Mouse (Mus musculus) stomach, embryonic 16.5 days (tissue): ENCODE results near the gene Plac8. TPM values are rescaled to one million over a fixed set of nuclear protein-coding genes. Genes with fewer than 3 reads are reported as not detected.

Source experiments
- ATAC-seq: fragments of 200-750 bp; cut with Nextera tagmentation; 2 replicates; pipeline ENCODE4 v1.8.0; 2017; ENCODE audit warnings: moderate number of reproducible peaks, moderate TSS enrichment; ENCODE audit not compliant: insufficient read depth, low FRiP score
- H3K27ac ChIP-seq: fragments of 300-500 bp; sonication (generic); 2 replicates; pipeline ENCODE4 v1.5.1; 2014; ENCODE audit warnings: low read length
- H3K27me3 ChIP-seq: fragments of 300-500 bp; sonication (generic); 2 replicates; pipeline ENCODE4 v1.6.1; 2014; ENCODE audit warnings: low read length, control low read depth, mixed read lengths; ENCODE audit not compliant: control insufficient read depth, insufficient read depth
- H3K36me3 ChIP-seq: fragments of 300-500 bp; sonication (generic); 2 replicates; pipeline ENCODE4 v1.6.1; 2014; ENCODE audit warnings: low read length; ENCODE audit not compliant: control insufficient read depth, insufficient read depth
- H3K4me1 ChIP-seq: fragments of 300-500 bp; sonication (generic); 2 replicates; pipeline ENCODE4 v1.6.1; 2014; ENCODE audit warnings: low read length, control low read depth, mixed read lengths; ENCODE audit not compliant: control insufficient read depth, insufficient read depth
- H3K4me2 ChIP-seq: fragments of 300-500 bp; sonication (generic); 2 replicates; pipeline ENCODE4 v1.6.1; 2014; ENCODE audit warnings: low read depth, low read length, mixed read lengths
- H3K4me3 ChIP-seq: fragments of 300-500 bp; sonication (generic); replicated peaks from 2 replicates; pipeline ENCODE4 v1.5.1; 2014; ENCODE audit warnings: mild to moderate bottlenecking, low read length
- H3K9ac ChIP-seq: fragments of 300-500 bp; sonication (generic); 2 replicates; pipeline ENCODE4 v1.6.1; 2014; ENCODE audit warnings: low read length
- H3K9me3 ChIP-seq: fragments of 300-500 bp; sonication (generic); replicated peaks from 2 replicates; pipeline ENCODE4 v1.6.1; 2016; ENCODE audit warnings: low read length, control low read depth; ENCODE audit not compliant: control insufficient read depth
- WGBS: fragments of 180-500 bp; shearing (Covaris S2); extraction: QIAGEN DNeasy Blood & Tissue Kit; methylation state at CpG from one replicate; pipeline ENCODE4 v1.1.7; 2014; 5-methylcytosine and 5-hydroxymethylcytosine counted together
- polyA plus RNA-seq: library from polyadenylated mRNA; unstranded; fragments of >200 nt; fragmentation: Nextera tagmentation; extraction: Ambion mirVana; gene quantifications from 2 replicates; pipeline ENCODE4 v1.2.1, GENCODE M21; 2015

Plac8 gene
- polyA plus RNA-seq, 1 experiment from 2014 or later: 226 TPM

DNA sequence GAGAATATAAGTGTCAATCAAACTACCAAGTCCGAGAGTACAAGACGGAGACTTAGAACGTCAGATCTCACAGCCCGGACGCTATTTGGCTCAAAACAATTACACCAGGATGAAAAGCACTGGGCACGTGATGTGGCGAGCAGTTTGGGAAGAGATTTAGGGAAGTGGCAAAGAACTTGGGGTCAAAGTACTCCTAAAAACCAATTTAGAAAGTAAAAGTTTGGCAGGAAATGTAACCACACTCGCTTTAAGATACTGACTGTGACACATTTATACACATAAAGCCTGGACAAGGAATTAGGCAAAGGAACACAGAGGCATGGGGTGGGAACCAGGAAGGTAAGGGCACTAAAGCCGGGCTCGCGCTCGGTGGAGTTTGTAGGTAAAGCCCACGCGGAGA is 15.0 kb downstream of the Plac8 start:
- Histone ChIP-seq H3K36me3 (no peaks in the 10 kb centered on the region), H3K4me1 (peaks cover 7% of the 10 kb centered on the region; the same call in 1 of the 2 replicates), H3K4me3 (no peak overlapping the region), H3K9me3 (no peaks in the 10 kb centered on the region), H3K4me2 (no peak overlapping the region), H3K9ac (no peak overlapping the region), H3K27ac (no peak overlapping the region), H3K27me3 (no peaks in the 10 kb centered on the region)
- ATAC-seq: no peak
- 74% methylated on average over 14 of the region's 14 CpGs for WGBS

DNA sequence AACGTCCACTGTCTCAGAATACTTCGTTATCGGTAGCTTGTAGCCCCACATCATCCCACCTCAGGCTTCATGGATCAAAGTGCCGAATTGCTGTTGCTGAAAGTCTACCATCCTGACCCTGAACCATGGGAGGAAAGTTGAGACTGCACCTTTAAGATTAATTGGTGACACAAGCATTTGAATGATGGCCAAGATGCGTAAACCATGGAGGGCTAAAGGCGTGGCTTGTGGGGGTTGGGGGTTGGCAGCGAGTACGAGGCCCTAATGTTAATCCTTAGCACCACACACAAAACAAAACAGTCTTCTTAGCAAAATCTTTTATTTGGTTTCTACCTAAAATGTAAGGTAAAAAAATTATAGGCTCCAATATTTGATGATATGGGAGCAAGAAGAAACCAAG is 18.6 kb downstream of the Plac8 start:
- H3K36me3 ChIP-seq: 0 out of 2 replicates have a peak, but pooled peaks cover 8% of the 10 kb centered on the region
- peaks cover 13% of the 10 kb centered on the region; the same call in 1 of the 2 replicates for H3K4me1 ChIP-seq
- H3K4me3 ChIP-seq: no peak overlapping the region
- H3K9me3 ChIP-seq: no peaks in the 10 kb centered on the region
- WGBS: 39% methylated on average over 8 of the region's 8 CpGs
- no peak overlapping the region for H3K27ac ChIP-seq
- H3K9ac ChIP-seq: no peak overlapping the region
- ATAC-seq: no peak
- H3K4me2 ChIP-seq: no peak overlapping the region
- H3K27me3 ChIP-seq: no peaks in the 10 kb centered on the region

DNA sequence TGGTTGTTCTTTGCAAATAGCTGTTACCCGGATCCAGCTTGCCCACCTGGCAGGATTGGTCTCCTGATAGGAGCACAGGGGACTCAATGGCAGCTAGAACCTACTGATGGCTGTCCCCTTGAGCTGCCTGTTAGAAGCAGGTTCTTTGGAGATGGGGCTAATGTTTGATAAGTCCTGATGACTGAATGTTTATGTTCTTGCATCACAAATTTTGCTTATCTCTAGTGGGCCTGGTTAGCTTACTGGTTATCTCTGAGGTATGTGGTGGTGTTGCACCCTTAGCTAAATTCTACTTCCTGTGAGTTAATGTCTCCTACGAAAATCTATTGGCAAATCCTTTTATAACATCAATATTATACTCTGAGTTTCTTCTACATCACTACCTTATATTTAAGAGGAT is 20.1 kb downstream of the Plac8 start:
- H3K4me3 ChIP-seq: no peak overlapping the region
- no peaks in the 10 kb centered on the region for H3K9me3 ChIP-seq
- no peak for ATAC-seq
- H3K27ac ChIP-seq: no peak overlapping the region
- H3K4me1 ChIP-seq: peaks cover 13% of the 10 kb centered on the region; the same call in 1 of the 2 replicates
- no peak overlapping the region for H3K9ac ChIP-seq
- no peaks in the 10 kb centered on the region for H3K27me3 ChIP-seq
- WGBS: 64% methylated on average over 2 of the region's 2 CpGs
- peaks cover 11% of the 10 kb centered on the region; the same call in 1 of the 2 replicates for H3K36me3 ChIP-seq
- no peak overlapping the region for H3K4me2 ChIP-seq

DNA sequence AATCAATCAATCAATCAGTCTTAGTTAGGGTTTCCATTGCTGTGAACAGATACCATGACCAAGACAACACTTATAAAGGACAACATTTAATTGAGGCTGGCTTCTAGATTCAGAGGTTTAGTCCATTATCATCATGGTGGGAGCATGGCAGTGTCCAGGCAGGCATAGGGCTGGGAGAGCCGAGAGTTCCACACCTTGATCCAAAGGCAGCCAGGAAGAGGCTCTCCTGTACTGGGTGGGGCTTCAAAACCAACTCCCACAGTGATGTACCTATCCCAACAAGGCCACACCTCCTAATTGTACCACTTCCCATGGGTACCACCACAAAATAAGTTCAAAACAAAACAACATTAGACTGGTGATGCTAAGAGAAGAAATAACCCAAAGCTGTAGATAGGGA is 21.9 kb downstream of the Plac8 start:
- no peaks in the 10 kb centered on the region for H3K27me3 ChIP-seq
- H3K4me1 ChIP-seq: peaks cover 13% of the 10 kb centered on the region; the same call in 1 of the 2 replicates
- ATAC-seq: no peak
- H3K9me3 ChIP-seq: no peaks in the 10 kb centered on the region
- H3K9ac ChIP-seq: no peak overlapping the region
- H3K27ac ChIP-seq: no peak overlapping the region
- peaks cover 16% of the 10 kb centered on the region; the same call in 1 of the 2 replicates for H3K36me3 ChIP-seq
- H3K4me3 ChIP-seq: no peak overlapping the region
- no peak overlapping the region for H3K4me2 ChIP-seq
- WGBS: 85% methylated on average over 1 of the region's 1 CpGs

DNA sequence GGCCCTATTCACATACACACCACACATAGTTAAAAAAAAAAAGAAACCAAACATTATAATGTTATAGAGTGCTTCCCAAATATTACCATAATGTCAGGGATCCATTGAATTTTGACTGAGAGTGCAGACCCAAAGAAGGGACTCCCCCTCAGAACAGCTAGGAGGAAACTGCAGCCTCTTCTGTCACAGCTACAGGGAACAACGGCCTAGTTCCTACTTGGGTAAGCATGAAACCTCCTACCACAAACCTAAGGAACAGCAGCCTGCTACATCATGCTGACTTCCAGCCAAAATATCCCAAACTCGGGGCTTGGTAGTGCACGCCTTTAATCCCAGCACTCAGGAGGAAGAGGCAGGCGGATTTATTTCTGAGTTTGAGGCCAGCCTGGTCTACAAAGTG is 22.7 kb downstream of the Plac8 start:
- ATAC-seq: no peak
- Histone ChIP-seq H3K4me2 (no peak overlapping the region), H3K27ac (peak overlapping the region; percentile 19; the same call in 1 of the 2 replicates), H3K4me3 (no peak overlapping the region), H3K9ac (no peak overlapping the region), H3K9me3 (no peaks in the 10 kb centered on the region), H3K36me3 (peaks cover 17% of the 10 kb centered on the region; the same call in 1 of the 2 replicates), H3K4me1 (peaks cover 11% of the 10 kb centered on the region; the same call in 1 of the 2 replicates), H3K27me3 (no peaks in the 10 kb centered on the region)
- 90% methylated on average over 4 of the region's 4 CpGs for WGBS

DNA sequence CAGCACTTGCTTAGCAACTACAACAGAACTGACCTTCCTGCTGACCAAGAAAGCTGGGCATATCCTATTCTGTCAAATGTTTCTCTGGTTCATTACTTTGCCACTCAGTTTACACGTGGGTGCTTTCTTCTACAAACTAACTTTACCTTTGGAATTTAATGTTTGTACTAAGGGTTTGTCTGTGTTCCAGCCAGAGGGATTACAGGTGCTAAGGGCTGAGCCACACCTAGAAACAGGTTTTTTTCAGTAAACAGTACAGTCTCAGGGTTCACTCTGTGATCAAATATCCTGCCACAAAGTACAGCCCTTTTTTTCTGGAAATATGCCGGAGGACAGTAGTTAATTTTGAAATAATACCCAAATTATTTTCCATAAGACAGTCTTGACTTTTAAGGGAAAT is 23.8 kb downstream of the Plac8 start:
- no peaks in the 10 kb centered on the region for H3K27me3 ChIP-seq
- peak; percentile 89 for ATAC-seq
- H3K27ac ChIP-seq: peak overlapping the region; percentile 88
- WGBS: 60% methylated on average over 2 of the region's 2 CpGs
- no peak overlapping the region for H3K9ac ChIP-seq
- no peak overlapping the region for H3K4me3 ChIP-seq
- peaks cover 7% of the 10 kb centered on the region; the same call in 1 of the 2 replicates for H3K4me1 ChIP-seq
- H3K4me2 ChIP-seq: peak overlapping the region; percentile 19; the same call in 1 of the 2 replicates
- no peaks in the 10 kb centered on the region for H3K9me3 ChIP-seq
- H3K36me3 ChIP-seq: peaks cover 17% of the 10 kb centered on the region; the same call in 1 of the 2 replicates

DNA sequence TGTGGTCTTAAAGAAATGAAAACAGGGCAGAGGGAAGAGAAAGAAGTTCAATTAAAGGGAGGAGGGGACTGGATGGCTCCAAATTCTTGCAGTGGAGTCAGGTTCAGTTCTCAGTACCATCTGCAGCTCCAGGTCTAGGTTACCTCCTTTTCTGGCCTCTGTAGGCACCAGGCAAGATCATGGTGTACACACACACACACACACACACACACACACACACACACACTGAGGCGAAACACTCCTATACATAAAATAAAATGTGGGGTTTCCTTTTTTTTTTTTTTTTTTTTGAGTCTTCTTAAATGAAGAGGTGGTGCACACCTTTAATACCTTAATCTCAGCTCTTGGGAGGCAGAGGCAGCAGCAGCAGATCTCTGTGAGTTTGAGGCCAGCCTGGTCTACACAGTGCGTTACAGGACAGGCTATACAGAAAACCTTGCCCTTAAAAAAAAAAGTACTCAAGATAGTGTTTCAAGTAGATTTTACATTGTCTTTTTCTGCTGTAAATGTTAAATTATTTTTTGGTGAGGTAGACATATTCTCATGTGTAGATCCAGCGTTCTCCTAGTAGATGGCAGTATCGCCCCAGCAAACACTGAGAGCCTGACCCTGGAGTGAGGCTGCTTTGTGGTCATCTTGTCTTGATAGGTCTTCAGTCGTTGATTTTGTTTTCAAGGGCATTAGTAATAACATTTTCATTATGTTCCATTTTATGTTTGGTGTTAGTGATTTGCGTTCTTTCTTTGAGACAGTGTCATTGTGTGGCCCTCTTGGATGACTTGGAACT is 25.6 kb downstream of the Plac8 start:
- Histone ChIP-seq H3K4me2 (no peak overlapping the region), H3K4me1 (peaks cover 6% of the 10 kb centered on the region; the same call in 1 of the 2 replicates), H3K9me3 (no peaks in the 10 kb centered on the region), H3K4me3 (no peak overlapping the region), H3K27ac (no peak overlapping the region), H3K36me3 (peaks cover 21% of the 10 kb centered on the region), H3K9ac (no peak overlapping the region), H3K27me3 (no peaks in the 10 kb centered on the region)
- 77% methylated on average over 6 of the region's 6 CpGs for WGBS
- ATAC-seq: no peak

DNA sequence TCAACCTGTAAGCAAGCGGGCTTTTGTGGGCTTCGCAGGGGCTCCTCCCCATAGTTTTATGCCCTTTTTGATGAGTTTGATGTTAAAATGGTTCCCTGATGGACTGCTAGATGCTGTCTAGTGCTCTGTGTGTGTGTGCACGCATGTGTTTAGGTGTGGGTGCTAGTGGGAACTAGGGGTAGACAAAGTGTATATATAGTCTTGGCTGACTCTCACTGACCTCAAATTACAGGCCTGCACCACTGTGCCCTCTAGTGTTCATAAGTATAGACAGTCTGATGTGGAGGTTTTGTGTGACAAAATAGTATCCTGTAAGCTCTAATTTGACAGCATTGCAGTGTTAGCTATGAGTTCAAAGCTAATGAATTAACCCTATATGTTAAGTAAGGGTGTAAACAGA is 35.4 kb downstream of the Plac8 start:
- Histone ChIP-seq H3K9ac (no peak overlapping the region), H3K4me3 (no peak overlapping the region), H3K27ac (no peak overlapping the region), H3K9me3 (no peaks in the 10 kb centered on the region), H3K4me1 (no peaks in the 10 kb centered on the region; the same call in 1 of the 2 replicates), H3K27me3 (no peaks in the 10 kb centered on the region), H3K4me2 (no peak overlapping the region), H3K36me3 (peaks cover 9% of the 10 kb centered on the region)
- no peak for ATAC-seq
- WGBS: 83% methylated on average over 3 of the region's 3 CpGs

DNA sequence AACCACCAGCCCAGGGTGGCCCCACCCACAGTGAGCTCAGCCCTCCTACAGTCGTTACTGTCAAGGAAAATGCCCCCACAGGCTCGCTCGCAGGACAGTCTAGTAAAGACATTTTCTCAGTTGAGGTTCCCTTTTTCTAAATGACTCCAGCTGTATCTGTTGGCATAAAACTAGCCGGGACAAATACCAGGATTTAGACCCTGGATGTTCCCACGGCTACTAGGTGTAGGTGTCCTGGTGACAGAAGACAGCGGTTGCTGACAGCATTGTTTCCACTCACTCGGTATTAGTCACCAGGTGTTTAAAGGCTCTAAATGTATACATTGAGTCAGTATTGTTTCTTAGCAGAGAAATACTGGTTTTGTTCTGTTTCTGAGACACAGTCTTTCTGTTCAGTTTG is 36.2 kb downstream of the Plac8 start:
- peaks cover 9% of the 10 kb centered on the region for H3K36me3 ChIP-seq
- H3K4me3 ChIP-seq: no peak overlapping the region
- no peaks in the 10 kb centered on the region; the same call in 1 of the 2 replicates for H3K4me1 ChIP-seq
- no peak for ATAC-seq
- H3K4me2 ChIP-seq: no peak overlapping the region
- H3K27me3 ChIP-seq: no peaks in the 10 kb centered on the region
- peak overlapping the region; percentile 42; the same call in 1 of the 2 replicates for H3K27ac ChIP-seq
- no peak overlapping the region for H3K9ac ChIP-seq
- no peaks in the 10 kb centered on the region for H3K9me3 ChIP-seq
- WGBS: 73% methylated on average over 7 of the region's 7 CpGs
